Mouse (Mus musculus) thymus, adult 2 months (tissue): ENCODE data around the gene S100pbp.

Experiments used
- CTCF ChIP-seq: fragments of 200-500 bp; IDR thresholded peaks from 2 replicates; pipeline ENCODE4 v1.5.1; 2012; ENCODE audit warnings: mild to moderate bottlenecking, control low read depth, low read length, moderate library complexity, borderline replicate concordance; ENCODE audit not compliant: control insufficient read depth, poor library complexity, insufficient read depth; ENCODE audit errors: extremely low read depth
- POLR2A ChIP-seq: fragments of 200-500 bp; IDR thresholded peaks from 2 replicates; pipeline ENCODE4 v1.6.1; 2012; ENCODE audit warnings: mild to moderate bottlenecking, low read length, control low read depth, moderate library complexity; ENCODE audit not compliant: control insufficient read depth, poor library complexity, insufficient read depth; ENCODE audit errors: extremely low read depth

- no peak for TF ChIP-seq CTCF
- no peak for TF ChIP-seq POLR2A
These were observed 20.0 kb upstream of the S100pbp start for GRCm38 (mm10) chr4:129209504-129209903.
